Mouse (Mus musculus): ENCODE data around the gene Dpy19l3. TPM values are rescaled to one million over a fixed set of nuclear protein-coding genes. Genes with fewer than 3 reads are reported as not detected.

The Dpy19l3 gene
- polyA plus RNA-seq, 1 experiment from 2014 or later: 11.2 TPM

DNA sequence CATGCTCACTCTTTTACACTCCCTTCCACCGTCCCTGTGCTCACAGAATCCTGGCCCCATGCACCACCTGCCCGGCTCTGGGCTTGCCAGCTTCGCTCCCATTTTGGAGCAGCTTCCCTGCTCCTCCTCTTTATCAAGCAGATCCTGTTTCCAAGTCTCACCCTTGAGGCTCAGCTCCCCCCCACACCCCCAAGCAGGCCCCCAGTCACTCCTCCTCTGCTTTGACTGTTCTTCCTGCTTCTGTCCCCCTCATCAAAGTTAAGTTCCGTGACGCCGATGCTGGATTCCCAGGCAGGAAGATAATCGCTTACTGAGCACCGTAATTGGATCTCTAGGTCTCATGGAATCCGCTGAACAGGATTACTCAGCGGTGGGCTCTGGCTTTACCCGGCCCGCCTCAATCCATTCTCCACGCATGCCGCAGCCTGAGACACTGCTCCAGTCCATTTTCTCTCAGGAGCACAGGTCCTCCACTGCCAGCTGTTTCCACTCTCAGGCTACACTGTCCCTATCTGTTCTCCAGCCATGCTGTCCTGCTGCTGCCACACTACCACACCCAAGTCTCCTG, 6.8 kb downstream of the Dpy19l3 start:
- no peak overlapping the region for H3K27ac ChIP-seq (replicated peaks)
- H3K4me2 ChIP-seq: no peak overlapping the region
- peaks cover 3% of the 10 kb centered on the region; the same call in 1 of the 2 replicates for H3K4me1 ChIP-seq
- no peaks in the 10 kb centered on the region for H3K27me3 ChIP-seq (replicated peaks)
- H3K36me3 ChIP-seq: peaks cover 51% of the 10 kb centered on the region
- H3K4me3 ChIP-seq: no peak overlapping the region
- WGBS: 87% methylated on average over 14 of the region's 14 CpGs
- no peak overlapping the region for H3K9ac ChIP-seq
- no peaks in the 10 kb centered on the region for H3K9me3 ChIP-seq
- no peak for ATAC-seq (ENCODE audit: extremely low read depth, insufficient number of reproducible peaks, low FRiP score, low TSS enrichment)

DNA sequence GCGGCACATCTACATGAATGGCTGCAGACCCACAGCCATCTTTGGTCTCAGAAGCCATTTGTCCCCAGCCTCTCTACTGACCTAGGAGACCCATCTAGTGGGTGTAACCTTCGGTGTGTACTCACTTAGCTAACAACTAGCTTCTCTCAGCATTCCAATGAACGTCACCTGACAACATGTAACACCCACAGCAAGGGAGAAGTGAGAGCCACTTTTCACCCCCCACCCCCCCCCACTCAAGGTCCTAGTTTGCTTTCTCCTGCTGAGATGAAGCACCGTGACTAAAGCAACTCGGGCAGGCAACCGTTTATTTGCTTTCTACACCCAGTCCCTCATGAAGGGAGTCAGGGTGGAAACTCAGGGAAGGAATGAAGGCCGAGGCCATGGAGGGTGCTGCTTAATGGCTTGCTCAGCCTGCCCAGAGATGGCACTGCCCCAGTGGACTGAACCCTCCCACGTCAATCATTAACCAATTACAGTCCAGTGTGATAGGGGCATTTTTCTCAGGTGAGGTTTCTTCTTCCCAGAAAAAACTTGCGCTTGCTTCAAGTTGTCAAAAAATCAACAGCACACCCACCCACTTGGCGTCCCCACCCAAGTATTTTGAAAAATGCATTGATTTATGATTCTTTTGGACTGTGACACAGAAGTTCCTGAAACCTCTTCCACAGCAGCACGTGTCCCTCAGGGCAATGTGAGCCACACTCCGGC, 7.4 kb downstream of the Dpy19l3 start:
- no peak overlapping the region for H3K27ac ChIP-seq (replicated peaks)
- no peaks in the 10 kb centered on the region for H3K9me3 ChIP-seq
- H3K36me3 ChIP-seq: peaks cover 51% of the 10 kb centered on the region
- peaks cover 3% of the 10 kb centered on the region; the same call in 1 of the 2 replicates for H3K4me1 ChIP-seq
- WGBS: 85% methylated on average over 12 of the region's 12 CpGs
- H3K4me3 ChIP-seq: no peak overlapping the region
- no peak overlapping the region for H3K4me2 ChIP-seq
- ATAC-seq (ENCODE audit: extremely low read depth, insufficient number of reproducible peaks, low FRiP score, low TSS enrichment): no peak
- no peak overlapping the region for H3K9ac ChIP-seq
- H3K27me3 ChIP-seq (replicated peaks): no peaks in the 10 kb centered on the region

DNA sequence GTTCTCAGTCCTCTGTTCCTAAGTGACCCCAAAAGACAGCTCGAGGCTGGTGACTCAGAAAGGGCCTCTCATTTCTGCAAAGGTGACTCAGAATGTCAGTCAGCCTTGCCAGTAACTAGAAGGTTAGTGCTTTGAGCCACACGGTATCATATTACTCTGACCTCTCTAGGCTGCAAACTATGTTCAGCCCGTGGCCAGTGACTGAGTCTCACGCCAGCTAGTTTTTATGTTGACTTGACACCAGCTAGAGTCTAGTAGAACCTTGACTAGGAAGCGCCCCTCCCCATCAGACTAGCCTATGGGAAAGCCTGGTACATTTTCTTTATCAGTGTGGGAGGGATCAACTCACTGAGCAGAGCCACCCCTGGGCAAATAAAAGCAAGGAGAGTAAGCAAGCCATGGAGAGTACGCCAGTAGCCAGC, 9.0 kb downstream of the Dpy19l3 start:
- Histone ChIP-seq H3K27ac (replicated peaks) (no peak overlapping the region), H3K9ac (no peak overlapping the region)
- 60% methylated on average over 6 of the region's 6 CpGs for WGBS

GRCm38 (mm10) chr7:35744771-35745170, 9.5 kb downstream of the Dpy19l3 start:
- no peak overlapping the region for H3K4me3 ChIP-seq
- no peaks in the 10 kb centered on the region for H3K27me3 ChIP-seq (replicated peaks)
- H3K4me2 ChIP-seq: no peak overlapping the region
- H3K27ac ChIP-seq (replicated peaks): no peak overlapping the region
- H3K9ac ChIP-seq: no peak overlapping the region
- no peak for ATAC-seq (ENCODE audit: extremely low read depth, insufficient number of reproducible peaks, low FRiP score, low TSS enrichment)
- peaks cover 3% of the 10 kb centered on the region; the same call in 1 of the 2 replicates for H3K4me1 ChIP-seq
- H3K9me3 ChIP-seq: no peaks in the 10 kb centered on the region
- 76% methylated on average over 9 of the region's 9 CpGs for WGBS
- peaks cover 41% of the 10 kb centered on the region for H3K36me3 ChIP-seq

More for the DNA sequence above, 9.0 kb downstream of the Dpy19l3 start:
- Histone ChIP-seq H3K4me2 (no peak overlapping the region), H3K36me3 (peaks cover 45% of the 10 kb centered on the region), H3K27me3 (replicated peaks) (no peaks in the 10 kb centered on the region), H3K4me3 (no peak overlapping the region), H3K4me1 (peaks cover 3% of the 10 kb centered on the region; the same call in 1 of the 2 replicates), H3K9me3 (no peaks in the 10 kb centered on the region)
- no peak for ATAC-seq (ENCODE audit: extremely low read depth, insufficient number of reproducible peaks, low FRiP score, low TSS enrichment)

DNA sequence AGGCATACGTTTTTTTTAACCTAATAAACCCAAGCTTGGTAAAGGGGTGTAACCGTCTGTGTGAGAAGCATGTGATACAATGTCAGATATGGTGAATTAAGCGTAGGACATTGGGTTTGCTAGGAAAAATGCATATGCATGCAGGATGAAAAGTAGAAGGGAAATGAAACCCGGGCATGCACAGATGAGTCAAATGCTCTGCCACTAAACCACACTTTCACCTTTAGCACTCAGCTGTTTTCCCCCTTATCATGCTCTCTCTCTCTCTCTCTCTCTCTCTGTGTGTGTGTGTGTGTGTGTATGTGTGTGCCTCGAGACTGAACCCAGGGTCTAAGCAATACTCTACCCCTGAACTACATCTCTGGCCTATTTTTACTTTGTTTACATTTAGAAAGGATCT, 11.9 kb downstream of the Dpy19l3 start:
- peaks cover 3% of the 10 kb centered on the region; the same call in 1 of the 2 replicates for H3K4me1 ChIP-seq
- ATAC-seq (ENCODE audit: extremely low read depth, insufficient number of reproducible peaks, low FRiP score, low TSS enrichment): no peak
- H3K4me3 ChIP-seq: no peak overlapping the region
- no peak overlapping the region for H3K9ac ChIP-seq
- H3K9me3 ChIP-seq: no peaks in the 10 kb centered on the region
- H3K27ac ChIP-seq (replicated peaks): no peak overlapping the region
- H3K4me2 ChIP-seq: no peak overlapping the region
- H3K36me3 ChIP-seq: peaks cover 38% of the 10 kb centered on the region
- no peaks in the 10 kb centered on the region for H3K27me3 ChIP-seq (replicated peaks)
- 66% methylated on average over 5 of the region's 5 CpGs for WGBS

GRCm38 (mm10) chr7:35741858-35742257, 12.4 kb downstream of the Dpy19l3 start:
- ATAC-seq (ENCODE audit: extremely low read depth, insufficient number of reproducible peaks, low FRiP score, low TSS enrichment): no peak
- Histone ChIP-seq H3K4me2 (no peak overlapping the region), H3K4me3 (no peak overlapping the region), H3K27ac (replicated peaks) (no peak overlapping the region), H3K27me3 (replicated peaks) (no peaks in the 10 kb centered on the region), H3K9ac (no peak overlapping the region), H3K9me3 (no peaks in the 10 kb centered on the region), H3K36me3 (peaks cover 35% of the 10 kb centered on the region), H3K4me1 (peaks cover 3% of the 10 kb centered on the region; the same call in 1 of the 2 replicates)
- WGBS: 56% methylated on average over 5 of the region's 5 CpGs

GRCm38 (mm10) chr7:35740489-35741230, 13.6 kb downstream of the Dpy19l3 start:
- no peak for ATAC-seq (ENCODE audit: extremely low read depth, insufficient number of reproducible peaks, low FRiP score, low TSS enrichment)
- Histone ChIP-seq H3K27me3 (replicated peaks) (no peaks in the 10 kb centered on the region), H3K27ac (replicated peaks) (no peak overlapping the region), H3K9ac (no peak overlapping the region), H3K36me3 (peaks cover 27% of the 10 kb centered on the region), H3K4me2 (no peak overlapping the region), H3K4me1 (peaks cover 3% of the 10 kb centered on the region; the same call in 1 of the 2 replicates), H3K4me3 (no peak overlapping the region), H3K9me3 (no peaks in the 10 kb centered on the region)
- 72% methylated on average over 5 of the region's 5 CpGs for WGBS

GRCm38 (mm10) chr7:35738871-35739270, 15.4 kb downstream of the Dpy19l3 start:
- Histone ChIP-seq H3K4me2 (no peak overlapping the region), H3K27ac (replicated peaks) (no peak overlapping the region), H3K9ac (no peak overlapping the region), H3K36me3 (peaks cover 42% of the 10 kb centered on the region), H3K4me3 (no peak overlapping the region), H3K27me3 (replicated peaks) (no peaks in the 10 kb centered on the region), H3K4me1 (peaks cover 3% of the 10 kb centered on the region; the same call in 1 of the 2 replicates), H3K9me3 (no peaks in the 10 kb centered on the region)
- no peak for ATAC-seq (ENCODE audit: extremely low read depth, insufficient number of reproducible peaks, low FRiP score, low TSS enrichment)

GRCm38 (mm10) chr7:35733313-35734050, 20.8 kb downstream of the Dpy19l3 start:
- Histone ChIP-seq H3K27me3 (replicated peaks) (no peaks in the 10 kb centered on the region), H3K9ac (no peak overlapping the region), H3K27ac (replicated peaks) (no peak overlapping the region), H3K4me2 (no peak overlapping the region), H3K36me3 (peaks cover 45% of the 10 kb centered on the region), H3K4me3 (no peak overlapping the region), H3K4me1 (peaks cover 4% of the 10 kb centered on the region; the same call in 1 of the 2 replicates), H3K9me3 (no peaks in the 10 kb centered on the region)
- no peak for ATAC-seq (ENCODE audit: extremely low read depth, insufficient number of reproducible peaks, low FRiP score, low TSS enrichment)
- WGBS: 76% methylated on average over 14 of the region's 14 CpGs

- 80% methylated on average over 10 of the region's 10 CpGs for WGBS
- Histone ChIP-seq H3K4me1 (peaks cover 4% of the 10 kb centered on the region; the same call in 1 of the 2 replicates), H3K4me3 (no peak overlapping the region), H3K9me3 (no peaks in the 10 kb centered on the region), H3K27me3 (replicated peaks) (no peaks in the 10 kb centered on the region), H3K9ac (no peak overlapping the region), H3K27ac (replicated peaks) (no peak overlapping the region), H3K4me2 (no peak overlapping the region), H3K36me3 (peaks cover 45% of the 10 kb centered on the region)
- no peak for ATAC-seq (ENCODE audit: extremely low read depth, insufficient number of reproducible peaks, low FRiP score, low TSS enrichment)
Observed at GRCm38 (mm10) chr7:35732585-35733059, 21.6 kb downstream of the Dpy19l3 start.

DNA sequence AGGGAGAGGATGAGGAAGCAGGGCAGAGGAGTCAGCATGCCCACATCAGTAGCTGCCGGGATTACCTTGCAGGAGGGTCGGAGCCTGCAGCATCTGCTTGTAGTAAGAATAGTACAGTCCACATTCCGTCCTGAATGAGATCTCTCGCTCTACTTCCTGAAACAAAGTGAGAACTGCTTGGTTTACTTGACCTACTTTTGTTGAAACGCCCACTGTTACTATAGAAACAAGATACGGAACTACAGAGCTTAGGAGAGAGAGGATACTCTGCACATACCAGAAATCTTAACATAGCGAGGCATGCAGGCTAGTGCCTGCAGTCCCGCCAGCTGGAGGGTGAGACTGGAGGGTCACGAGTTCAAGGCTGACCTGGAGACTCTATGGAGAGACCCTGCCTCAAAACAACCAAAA, 24.6 kb downstream of the Dpy19l3 start:
- no peak overlapping the region for H3K27ac ChIP-seq (replicated peaks)
- H3K27me3 ChIP-seq (replicated peaks): no peaks in the 10 kb centered on the region
- H3K36me3 ChIP-seq: peaks cover 42% of the 10 kb centered on the region
- no peak overlapping the region for H3K4me2 ChIP-seq
- no peak for ATAC-seq (ENCODE audit: extremely low read depth, insufficient number of reproducible peaks, low FRiP score, low TSS enrichment)
- no peak overlapping the region for H3K9ac ChIP-seq
- peaks cover 4% of the 10 kb centered on the region; the same call in 1 of the 2 replicates for H3K4me1 ChIP-seq
- no peaks in the 10 kb centered on the region for H3K9me3 ChIP-seq
- no peak overlapping the region for H3K4me3 ChIP-seq
- 43% methylated on average over 9 of the region's 9 CpGs for WGBS
